Mouse (Mus musculus) lung, embryonic 16.5 days (tissue): ENCODE measurements around the gene Fam208a. TPM values are rescaled to one million over a fixed set of nuclear protein-coding genes. Genes with fewer than 3 reads are reported as not detected.

Source experiments
- ATAC-seq: fragments of 200-750 bp; cut with Nextera tagmentation; 2 replicates; pipeline ENCODE4 v1.8.0; 2017; ENCODE audit warnings: low read depth, mild to moderate bottlenecking, moderate library complexity
- H3K27ac ChIP-seq: fragments of 300-500 bp; sonication (generic); 2 replicates; pipeline ENCODE4 v1.5.1; 2014; ENCODE audit warnings: mild to moderate bottlenecking, control low read depth, low read length
- H3K27me3 ChIP-seq: fragments of 300-500 bp; sonication (generic); 2 replicates; pipeline ENCODE4 v1.6.1; 2014; ENCODE audit warnings: low read depth, low read length, mixed read lengths; ENCODE audit not compliant: control insufficient read depth, insufficient read depth
- H3K36me3 ChIP-seq: fragments of 300-500 bp; sonication (generic); 2 replicates; pipeline ENCODE4 v1.6.1; 2014; ENCODE audit warnings: low read length; ENCODE audit not compliant: control insufficient read depth, insufficient read depth
- H3K4me1 ChIP-seq: fragments of 300-500 bp; sonication (generic); replicated peaks from 2 replicates; pipeline ENCODE4 v1.6.1; 2014; ENCODE audit warnings: low read length, mixed read lengths; ENCODE audit not compliant: control insufficient read depth, insufficient read depth
- H3K4me2 ChIP-seq: fragments of 300-500 bp; sonication (generic); 2 replicates; pipeline ENCODE4 v1.6.1; 2014; ENCODE audit warnings: low read depth, low read length, control low read depth
- H3K4me3 ChIP-seq: fragments of 300-500 bp; sonication (generic); 2 replicates; pipeline ENCODE4 v1.5.1; 2014; ENCODE audit warnings: mild to moderate bottlenecking, low read length, control low read depth
- H3K9ac ChIP-seq: fragments of 300-500 bp; sonication (generic); 2 replicates; pipeline ENCODE4 v1.6.1; 2014; ENCODE audit warnings: low read length, control low read depth
- H3K9me3 ChIP-seq: fragments of 300-500 bp; sonication (generic); 2 replicates; pipeline ENCODE4 v1.6.1; 2016; ENCODE audit warnings: low read length; ENCODE audit not compliant: control insufficient read depth
- WGBS: fragments of 180-500 bp; shearing (Covaris S2); extraction: QIAGEN DNeasy Blood & Tissue Kit; methylation state at CpG from one replicate; pipeline ENCODE4 v1.1.7; 2014; 5-methylcytosine and 5-hydroxymethylcytosine counted together
- polyA plus RNA-seq: library from polyadenylated mRNA; unstranded; fragments of >200 nt; fragmentation: Nextera tagmentation; extraction: Ambion mirVana; gene quantifications from 2 replicates; pipeline ENCODE4 v1.2.1, GENCODE M21; 2015

The Fam208a gene
- 11.2 and 14.0 TPM in 2 replicates for polyA plus RNA-seq

GRCm38 (mm10) chr14:27428573-27428972 lies at the start of gene Fam208a:
Gene Fam208a, plus strand, starts transcription at chr14:27428834.
- H3K36me3 ChIP-seq: peaks cover 23% of the 10 kb centered on the region
- peaks cover 2% of the 10 kb centered on the region; the same call in 1 of the 2 replicates for H3K4me1 ChIP-seq
- peak; percentile 96 for ATAC-seq

DNA sequence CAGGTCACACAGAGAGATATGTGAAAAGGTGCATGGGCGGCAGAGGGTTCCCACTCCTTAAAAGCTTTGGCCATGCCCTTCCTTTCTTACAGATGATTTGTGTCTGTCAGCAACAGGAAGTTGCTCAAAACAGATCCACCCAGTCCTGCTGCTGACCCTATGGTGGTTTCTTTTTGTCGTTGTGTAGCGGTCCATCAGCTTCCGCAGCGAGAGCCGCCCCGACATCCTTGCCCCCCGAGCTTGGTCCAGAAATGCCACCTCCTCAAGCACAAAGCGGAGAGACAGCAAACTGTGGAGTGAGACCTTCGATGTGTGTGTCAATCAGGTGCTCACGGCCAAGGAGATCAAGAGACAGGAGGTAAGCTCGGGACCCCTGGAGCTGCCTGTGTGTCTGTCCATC lies 49.2 kb upstream of the Fam208a start:
- no peaks in the 10 kb centered on the region for H3K36me3 ChIP-seq
- 65% methylated on average over 12 of the region's 12 CpGs for WGBS
- H3K4me3 ChIP-seq: 0 out of 2 replicates have a peak overlapping the region, but pooled peaks have one; percentile 6
- no peak overlapping the region for H3K27ac ChIP-seq
- no peak overlapping the region for H3K9ac ChIP-seq
- ATAC-seq: no peak
- no peaks in the 10 kb centered on the region for H3K4me1 ChIP-seq
- H3K9me3 ChIP-seq: no peaks in the 10 kb centered on the region
- no peaks in the 10 kb centered on the region for H3K27me3 ChIP-seq
- H3K4me2 ChIP-seq: peak overlapping the region; percentile 22; the same call in 1 of the 2 replicates

More at GRCm38 (mm10) chr14:27428573-27428972, at the start of gene Fam208a:
- peak within 1 kb of the TSS; percentile 99 for H3K27ac ChIP-seq
- H3K9me3 ChIP-seq: peaks cover 11% of the 10 kb centered on the region
- peak within 1 kb of the TSS; percentile 79 for H3K4me3 ChIP-seq
- peak within 1 kb of the TSS; percentile 93 for H3K4me2 ChIP-seq
- H3K27me3 ChIP-seq: no peaks in the 10 kb centered on the region
- WGBS: 1% methylated on average over 36 of the region's 43 CpGs
- H3K9ac ChIP-seq: peak within 1 kb of the TSS; percentile 95

DNA sequence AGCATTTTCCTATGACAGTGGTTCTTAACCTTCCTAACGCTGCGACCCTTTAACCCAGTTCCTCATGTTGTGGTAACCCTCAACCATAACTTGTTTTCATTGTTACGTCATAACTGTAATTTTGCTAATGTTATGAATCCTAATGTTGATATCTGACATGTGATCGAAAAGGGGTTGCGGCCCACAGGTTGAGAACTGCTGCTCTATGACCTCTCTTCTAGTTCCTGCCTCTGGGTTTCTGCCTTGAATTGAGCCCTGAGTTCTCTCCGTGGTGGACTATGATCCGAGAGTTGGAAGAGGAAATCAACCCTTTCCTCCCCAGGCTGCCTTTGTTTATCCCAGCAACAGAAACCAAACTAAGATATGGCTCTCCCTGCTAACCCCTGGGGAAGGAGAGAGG lies 47.2 kb upstream of the Fam208a start:
- H3K4me1 ChIP-seq: no peaks in the 10 kb centered on the region

DNA sequence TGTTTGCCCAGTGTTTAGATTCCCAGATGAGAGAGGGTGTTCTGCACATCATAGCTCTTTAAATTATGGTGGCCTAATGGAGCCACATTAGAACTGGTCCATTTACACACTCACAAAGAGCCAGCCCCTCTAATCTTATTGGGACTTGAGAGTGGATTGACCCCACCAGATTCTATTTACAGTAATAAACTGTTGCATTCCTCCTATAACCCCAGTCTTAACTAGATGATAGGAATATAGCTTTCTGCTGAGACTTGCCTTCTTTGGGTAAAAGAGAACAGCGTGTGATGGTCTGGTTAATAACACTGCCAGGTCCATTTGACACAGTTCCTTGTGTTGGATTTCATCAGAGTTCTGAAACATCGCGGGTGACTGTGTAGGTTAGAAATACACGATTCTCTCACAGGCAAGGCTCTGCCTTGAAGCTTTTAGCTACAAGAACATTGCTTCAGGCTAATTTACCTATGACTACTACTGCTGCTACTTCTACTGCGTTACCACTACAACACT lies 45.3 kb upstream of the Fam208a start:
- no peaks in the 10 kb centered on the region for H3K27me3 ChIP-seq
- no peak for ATAC-seq
- no peak overlapping the region for H3K9ac ChIP-seq
- H3K27ac ChIP-seq: no peak overlapping the region
- no peaks in the 10 kb centered on the region for H3K9me3 ChIP-seq
- no peak overlapping the region for H3K4me2 ChIP-seq
- H3K4me3 ChIP-seq: no peak overlapping the region
- no peaks in the 10 kb centered on the region for H3K36me3 ChIP-seq
- no peaks in the 10 kb centered on the region for H3K4me1 ChIP-seq
- 86% methylated on average over 5 of the region's 5 CpGs for WGBS

More for the DNA sequence above, 47.2 kb upstream of the Fam208a start:
- 69% methylated on average over 7 of the region's 7 CpGs for WGBS
- Histone ChIP-seq H3K9me3 (no peaks in the 10 kb centered on the region), H3K9ac (no peak overlapping the region), H3K4me3 (no peak overlapping the region), H3K27me3 (no peaks in the 10 kb centered on the region), H3K4me2 (no peak overlapping the region), H3K36me3 (no peaks in the 10 kb centered on the region), H3K27ac (no peak overlapping the region)
- ATAC-seq: no peak

GRCm38 (mm10) chr14:27384143-27384542 lies 44.5 kb upstream of the Fam208a start:
- no peak overlapping the region for H3K4me2 ChIP-seq
- no peaks in the 10 kb centered on the region for H3K27me3 ChIP-seq
- no peak overlapping the region for H3K9ac ChIP-seq
- no peak for ATAC-seq
- H3K4me1 ChIP-seq: no peaks in the 10 kb centered on the region
- no peak overlapping the region for H3K4me3 ChIP-seq
- H3K36me3 ChIP-seq: no peaks in the 10 kb centered on the region
- no peak overlapping the region for H3K27ac ChIP-seq
- H3K9me3 ChIP-seq: no peaks in the 10 kb centered on the region
- 87% methylated on average over 4 of the region's 4 CpGs for WGBS

- Histone ChIP-seq H3K36me3 (no peaks in the 10 kb centered on the region), H3K27ac (peak overlapping the region; percentile 33; the same call in 1 of the 2 replicates), H3K4me1 (no peaks in the 10 kb centered on the region), H3K9ac (no peak overlapping the region), H3K9me3 (no peaks in the 10 kb centered on the region), H3K27me3 (no peaks in the 10 kb centered on the region), H3K4me3 (no peak overlapping the region), H3K4me2 (no peak overlapping the region)
- ATAC-seq: no peak
These were observed 40.0 kb upstream of the Fam208a start for GRCm38 (mm10) chr14:27388616-27389015.

- no peak overlapping the region for H3K9ac ChIP-seq
- H3K27ac ChIP-seq: no peak overlapping the region
- H3K36me3 ChIP-seq: no peaks in the 10 kb centered on the region
- 60% methylated on average over 2 of the region's 2 CpGs for WGBS
- H3K4me3 ChIP-seq: no peak overlapping the region
- no peaks in the 10 kb centered on the region for H3K9me3 ChIP-seq
- no peaks in the 10 kb centered on the region for H3K27me3 ChIP-seq
- H3K4me2 ChIP-seq: no peak overlapping the region
- H3K4me1 ChIP-seq: no peaks in the 10 kb centered on the region
- ATAC-seq: no peak
These were observed 38.9 kb upstream of the Fam208a start for GRCm38 (mm10) chr14:27389722-27390121.

- no peak for ATAC-seq
- Histone ChIP-seq H3K4me1 (no peaks in the 10 kb centered on the region), H3K27ac (no peak overlapping the region), H3K27me3 (no peaks in the 10 kb centered on the region), H3K4me3 (no peak overlapping the region), H3K9ac (no peak overlapping the region), H3K9me3 (no peaks in the 10 kb centered on the region), H3K36me3 (no peaks in the 10 kb centered on the region), H3K4me2 (no peak overlapping the region)
- 72% methylated on average over 7 of the region's 7 CpGs for WGBS
These were observed 38.0 kb upstream of the Fam208a start for GRCm38 (mm10) chr14:27390663-27391062.

GRCm38 (mm10) chr14:27391776-27392308 lies 36.8 kb upstream of the Fam208a start:
- Histone ChIP-seq H3K4me3 (no peak overlapping the region), H3K27me3 (no peaks in the 10 kb centered on the region), H3K9ac (no peak overlapping the region), H3K4me1 (no peaks in the 10 kb centered on the region), H3K9me3 (no peaks in the 10 kb centered on the region), H3K36me3 (no peaks in the 10 kb centered on the region), H3K27ac (no peak overlapping the region), H3K4me2 (no peak overlapping the region)
- WGBS: 65% methylated on average over 9 of the region's 9 CpGs
- ATAC-seq: no peak
